Mouse (Mus musculus) urinary bladder, postnatal 14 days (tissue): ENCODE measurements at regions not wholly inside any gene's neighbourhood (a gene's known extent, or its start where the extent isn't known, plus 50 kb on each side); places are given as distances from the start of the nearest gene placed in this dataset.

ENCODE experiments used
- DNase-seq: peaks from one replicate; pipeline ENCODE4 v3.0.0; 2021; ENCODE audit warnings: low spot score

- DNase-seq, result no peak
Measured at GRCm38 (mm10) chr14:67626181-67626580, 1617.2 kb upstream of the Gulo start.

- no peak for DNase-seq
Measured at GRCm38 (mm10) chr14:67623841-67624480, 1615.0 kb upstream of the Gulo start.

GRCm38 (mm10) chr14:67622911-67623310, 1613.9 kb upstream of the Gulo start:
- DNase-seq, result no peak

GRCm38 (mm10) chr14:67621486-67621885, 1612.5 kb upstream of the Gulo start:
- no peak for DNase-seq

GRCm38 (mm10) chr14:67620854-67621476, 1612.0 kb upstream of the Gulo start:
- peak; percentile 66 for DNase-seq

- DNase-seq, result no peak
Measured at GRCm38 (mm10) chr14:67619571-67619970, 1610.6 kb upstream of the Gulo start.

GRCm38 (mm10) chr14:67614369-67614768, 1605.4 kb upstream of the Gulo start:
- no peak for DNase-seq

- no peak for DNase-seq
Measured at GRCm38 (mm10) chr14:67613691-67614090, 1604.7 kb upstream of the Gulo start.

- no peak for DNase-seq
Measured at GRCm38 (mm10) chr14:67613221-67613620, 1604.2 kb upstream of the Gulo start.

- no peak for DNase-seq
Measured at GRCm38 (mm10) chr14:67612471-67612870, 1603.5 kb upstream of the Gulo start.

GRCm38 (mm10) chr14:67608262-67608661, 1599.3 kb upstream of the Gulo start:
- DNase-seq, result no peak

- DNase-seq, result no peak
Measured at GRCm38 (mm10) chr14:67602960-67603359, 1594.0 kb upstream of the Gulo start.

GRCm38 (mm10) chr14:67599734-67600133, 1590.7 kb upstream of the Gulo start:
- no peak for DNase-seq

GRCm38 (mm10) chr14:67588627-67589026, 1579.6 kb upstream of the Gulo start:
- no peak for DNase-seq

GRCm38 (mm10) chr14:67584456-67585048, 1575.5 kb upstream of the Gulo start:
- DNase-seq, result no peak

GRCm38 (mm10) chr14:67582201-67582782, 1573.3 kb upstream of the Gulo start:
- no peak for DNase-seq

GRCm38 (mm10) chr14:67574346-67574949, 1565.4 kb upstream of the Gulo start:
- peak; percentile 39 for DNase-seq

- no peak for DNase-seq
Measured at GRCm38 (mm10) chr14:67573451-67573995, 1564.5 kb upstream of the Gulo start.

GRCm38 (mm10) chr14:67569744-67570322, 1560.8 kb upstream of the Gulo start:
- no peak for DNase-seq

GRCm38 (mm10) chr14:67568896-67569743, 1560.1 kb upstream of the Gulo start:
- no peak for DNase-seq

GRCm38 (mm10) chr14:67554897-67555296, 1545.9 kb upstream of the Gulo start:
- no peak for DNase-seq
